Mouse (Mus musculus): Measurements from ENCODE around the gene Sh3gl3. TPM values are rescaled to one million over a fixed set of nuclear protein-coding genes. Genes with fewer than 3 reads are reported as not detected.

Gene Sh3gl3
- total RNA-seq, 2 experiments from 2014 or later = 61.0 to 62.1 TPM

GRCm38 (mm10) chr7:82233201-82233600, 59.6 kb downstream of the Sh3gl3 start:
- intact Hi-C loops (cut with DNase I) = no loop called here

GRCm38 (mm10) chr7:82234010-82234897, 60.6 kb downstream of the Sh3gl3 start:
- intact Hi-C loops (cut with DNase I) = no loop called here
- DNase-seq (ENCODE audit: low spot score in 2 of 2) = no peak

More at GRCm38 (mm10) chr7:82233201-82233600, 59.6 kb downstream of the Sh3gl3 start:
- no peak for DNase-seq (ENCODE audit: low spot score in 2 of 2)

GRCm38 (mm10) chr7:82234898-82235290, 61.3 kb downstream of the Sh3gl3 start:
- no peak for DNase-seq (ENCODE audit: low spot score in 2 of 2)
- intact Hi-C loops (cut with DNase I) = no loop called here

GRCm38 (mm10) chr7:82235486-82235885, 61.8 kb downstream of the Sh3gl3 start:
- DNase-seq (ENCODE audit: low spot score in 2 of 2) = no peak
- intact Hi-C loops (cut with DNase I) = no loop called here

- DNase-seq (ENCODE audit: low spot score in 2 of 2) = no peak
- intact Hi-C loops (cut with DNase I) = no loop called here
Observed at GRCm38 (mm10) chr7:82236152-82236898, 62.7 kb downstream of the Sh3gl3 start.

GRCm38 (mm10) chr7:82236899-82237162, 63.2 kb downstream of the Sh3gl3 start:
- intact Hi-C loops (cut with DNase I) = no loop called here

GRCm38 (mm10) chr7:82240424-82241240, 67.0 kb downstream of the Sh3gl3 start:
- DNase-seq (ENCODE audit: low spot score in 2 of 2) = no peak
- intact Hi-C loops (cut with DNase I) = no loop called here

More at GRCm38 (mm10) chr7:82236899-82237162, 63.2 kb downstream of the Sh3gl3 start:
- no peak for DNase-seq (ENCODE audit: low spot score in 2 of 2)

- DNase-seq (ENCODE audit: low spot score in 2 of 2) = no peak
- intact Hi-C loops (cut with DNase I) = loop anchor here (5.0 kb wide), 1 partner anchor 67 kb away; no protein-coding TSS in a partner anchor
Observed at GRCm38 (mm10) chr7:82244701-82245100, 71.1 kb downstream of the Sh3gl3 start.

- intact Hi-C loops (cut with DNase I) = loop anchor here (5.0 kb wide), 1 partner anchor 72 kb away; no protein-coding TSS in a partner anchor
- peak; percentile 28 to 58 for DNase-seq (ENCODE audit: low spot score in 2 of 2)
Observed at GRCm38 (mm10) chr7:82248953-82249695, 75.5 kb downstream of the Sh3gl3 start.

- DNase-seq (ENCODE audit: low spot score in 2 of 2) = no peak
- intact Hi-C loops (cut with DNase I) = no loop called here
Observed at GRCm38 (mm10) chr7:82253309-82253708, 79.7 kb downstream of the Sh3gl3 start.

- intact Hi-C loops (cut with DNase I) = no loop called here
- no peak for DNase-seq (ENCODE audit: low spot score in 2 of 2)
Observed at GRCm38 (mm10) chr7:82256936-82257335, 83.3 kb downstream of the Sh3gl3 start.

GRCm38 (mm10) chr7:82257530-82257929, 83.9 kb downstream of the Sh3gl3 start:
- intact Hi-C loops (cut with DNase I) = no loop called here
- no peak for DNase-seq (ENCODE audit: low spot score in 2 of 2)

GRCm38 (mm10) chr7:82260210-82260609, 86.6 kb downstream of the Sh3gl3 start:
- peak; percentile 50 to 54 for DNase-seq (ENCODE audit: low spot score in 2 of 2)
- intact Hi-C loops (cut with DNase I) = loop anchor here (5.0 kb wide), 1 partner anchor 83 kb away; no protein-coding TSS in a partner anchor

- intact Hi-C loops (cut with DNase I) = loop anchor here (1.0 to 5.0 kb wide), 2 partner anchors 86 to 142 kb away; no protein-coding TSS in a partner anchor
- DNase-seq (ENCODE audit: low spot score in 2 of 2) = peak; percentile 67 to 78
Observed at GRCm38 (mm10) chr7:82263141-82263540, 89.5 kb downstream of the Sh3gl3 start.

GRCm38 (mm10) chr7:82264119-82264518, 90.5 kb downstream of the Sh3gl3 start:
- intact Hi-C loops (cut with DNase I) = loop anchor here (5.0 kb wide), 1 partner anchor 87 kb away; no protein-coding TSS in a partner anchor

GRCm38 (mm10) chr7:82265365-82265764, 91.7 kb downstream of the Sh3gl3 start:
- intact Hi-C loops (cut with DNase I) = no loop called here
- no peak for DNase-seq (ENCODE audit: low spot score in 2 of 2)

More at GRCm38 (mm10) chr7:82264119-82264518, 90.5 kb downstream of the Sh3gl3 start:
- no peak for DNase-seq (ENCODE audit: low spot score in 2 of 2)

- DNase-seq (ENCODE audit: low spot score in 2 of 2) = no peak
- intact Hi-C loops (cut with DNase I) = loop anchor here (5.0 kb wide), 1 partner anchor 313 kb away; no protein-coding TSS in a partner anchor
Observed at GRCm38 (mm10) chr7:82269948-82270347, 96.3 kb downstream of the Sh3gl3 start.

GRCm38 (mm10) chr7:82271742-82272141, 98.1 kb downstream of the Sh3gl3 start:
- intact Hi-C loops (cut with DNase I) = loop anchor here (5.0 kb wide), 1 partner anchor 314 kb away; no protein-coding TSS in a partner anchor
- no peak for DNase-seq (ENCODE audit: low spot score in 2 of 2)

Data from left cerebral cortex, postnatal 14 days (tissue).